Mouse (Mus musculus): ENCODE data around the gene Cbll1.

GRCm38 (mm10) chr12:31546061-31546460, 46.6 kb upstream of the Cbll1 start:
- TF ChIP-seq POLR2A (IDR thresholded peaks at IDR 0.05; ENCODE audit: control insufficient read depth in 1 of 2, insufficient read depth in 1 of 2, low read depth in 1 of 2, low read length in 2 of 2, poor library complexity in 1 of 2) = no peak
- no peak for TF ChIP-seq CTCF (IDR thresholded peaks at IDR 0.05 in 2 of 3, conservative IDR thresholded peaks at IDR 0.05 in 1 of 3; ENCODE audit: control insufficient read depth in 1 of 3, insufficient read depth in 1 of 3, low read depth in 2 of 3, low read length in 3 of 3, poor library complexity in 1 of 3, severe bottlenecking in 1 of 3)
- TF ChIP-seq MAX (IDR thresholded peaks at IDR 0.05; ENCODE audit: low read length) = no peak
- no peak for TF ChIP-seq GATA1 (IDR thresholded peaks at IDR 0.05; ENCODE audit: low read depth, low read length)
- no peak for TF ChIP-seq TAL1 (IDR thresholded peaks at IDR 0.05; ENCODE audit: low read length)
- no peak for TF ChIP-seq MYC (IDR thresholded peaks at IDR 0.05; ENCODE audit: low read depth, low read length)
- TF ChIP-seq HCFC1 (IDR thresholded peaks at IDR 0.05; ENCODE audit: low read depth, low read length) = no peak
- no peak for TF ChIP-seq USF1 (IDR thresholded peaks at IDR 0.05; ENCODE audit: low read depth, low read length)
- TF ChIP-seq EP300 (IDR thresholded peaks at IDR 0.05; ENCODE audit: low read depth in 1 of 2, low read length in 2 of 2) = no peak
- TF ChIP-seq GABPA (IDR thresholded peaks at IDR 0.05; ENCODE audit: low read depth, low read length) = no peak
- no peak for TF ChIP-seq SIN3A (IDR thresholded peaks at IDR 0.05; ENCODE audit: low read length)

Measured in MEL (cell line).